Mouse (Mus musculus) adrenal gland, adult 8-10 months (tissue): ENCODE measurements around the gene Kcna10. TPM values are rescaled to one million over a fixed set of nuclear protein-coding genes. Genes with fewer than 3 reads are reported as not detected.

Source experiments
- DNase-seq: peaks from one replicate; pipeline ENCODE4 v3.0.0; 2022
- total RNA-seq, 4 experiments: library from RNA; stranded (reverse); gene quantifications; 2 replicates each; pipeline ENCODE4 v1.2.4; 2022

Kcna10 gene
- total RNA-seq, 4 experiments from 2014 or later = not detected

- DNase-seq = no peak
Observed at GRCm38 (mm10) chr3:107204413-107204812, 21.6 kb downstream of the Kcna10 start.

GRCm38 (mm10) chr3:107205170-107205569 lies 22.3 kb downstream of the Kcna10 start:
- DNase-seq = no peak

DNA sequence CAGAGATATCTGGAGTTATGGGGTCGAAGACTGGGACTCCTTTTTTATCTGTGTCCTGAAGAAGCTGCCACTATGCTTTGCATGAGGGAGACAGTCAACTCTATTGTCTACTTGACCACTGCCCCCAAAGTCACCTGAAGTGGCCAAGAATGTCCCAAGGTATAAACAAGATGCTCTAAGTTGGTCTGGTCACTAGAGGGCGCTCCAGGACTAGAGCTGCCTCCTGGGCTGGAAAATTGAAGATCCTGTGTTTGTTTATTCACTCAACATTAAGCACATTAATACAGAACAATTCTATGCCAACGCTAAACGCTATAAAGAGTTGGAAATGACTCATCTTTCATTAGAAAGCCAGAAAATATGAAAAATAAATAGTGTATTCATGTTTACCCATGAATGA lies 23.1 kb downstream of the Kcna10 start:
- DNase-seq = peak; percentile 22

GRCm38 (mm10) chr3:107206490-107207150 lies 23.8 kb downstream of the Kcna10 start:
- DNase-seq = no peak

GRCm38 (mm10) chr3:107207625-107208253 lies 24.9 kb downstream of the Kcna10 start:
- no peak for DNase-seq

DNA sequence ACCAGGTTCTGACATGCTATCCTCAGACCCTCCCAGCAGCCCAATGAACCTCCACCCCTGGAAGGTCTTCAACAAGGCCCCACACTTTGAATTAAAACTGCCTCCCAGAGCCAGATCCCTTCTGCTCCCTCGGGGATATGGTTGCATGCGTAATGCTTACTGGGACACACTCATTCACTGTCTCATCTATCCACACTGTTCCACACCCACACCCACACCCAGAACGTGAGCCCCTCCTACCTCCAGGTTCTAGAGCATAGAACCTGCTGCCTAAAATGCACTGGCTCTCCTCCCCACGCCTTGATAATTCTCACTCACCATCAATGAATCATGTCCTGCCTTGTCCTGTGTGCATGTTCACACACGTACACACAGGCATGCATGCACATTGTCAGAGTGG lies 31.8 kb downstream of the Kcna10 start:
- DNase-seq = no peak

- DNase-seq = no peak
Observed at GRCm38 (mm10) chr3:107216400-107217100, 33.7 kb downstream of the Kcna10 start.

DNA sequence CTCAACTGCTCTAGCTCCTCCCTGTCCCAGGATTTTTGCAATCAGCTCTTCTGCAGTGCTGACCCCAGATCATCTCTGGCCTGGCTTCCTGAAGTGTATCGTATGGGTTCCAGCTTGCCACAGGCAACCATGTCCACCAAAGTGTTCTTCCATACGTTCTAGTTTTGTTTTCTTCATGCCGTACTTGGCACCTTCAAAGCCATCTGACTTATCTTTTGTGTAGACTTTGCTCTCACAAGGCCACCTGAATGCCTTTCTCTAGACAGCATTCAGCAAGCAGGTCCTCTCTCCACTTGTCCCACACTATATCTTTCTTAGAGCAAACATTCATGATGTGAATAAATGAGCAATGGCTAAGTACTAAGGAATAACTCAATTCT lies 34.2 kb downstream of the Kcna10 start:
- no peak for DNase-seq

- DNase-seq = no peak
Observed at GRCm38 (mm10) chr3:107218572-107218971, 35.7 kb downstream of the Kcna10 start.

GRCm38 (mm10) chr3:107221608-107222007 lies 38.8 kb downstream of the Kcna10 start, which contains the start of gene Cym:
Gene Cym (minus strand): TSS chr3:107221732.
- DNase-seq = no peak

- DNase-seq = no peak
Observed at GRCm38 (mm10) chr3:107223230-107223629, 40.4 kb downstream of the Kcna10 start.

DNA sequence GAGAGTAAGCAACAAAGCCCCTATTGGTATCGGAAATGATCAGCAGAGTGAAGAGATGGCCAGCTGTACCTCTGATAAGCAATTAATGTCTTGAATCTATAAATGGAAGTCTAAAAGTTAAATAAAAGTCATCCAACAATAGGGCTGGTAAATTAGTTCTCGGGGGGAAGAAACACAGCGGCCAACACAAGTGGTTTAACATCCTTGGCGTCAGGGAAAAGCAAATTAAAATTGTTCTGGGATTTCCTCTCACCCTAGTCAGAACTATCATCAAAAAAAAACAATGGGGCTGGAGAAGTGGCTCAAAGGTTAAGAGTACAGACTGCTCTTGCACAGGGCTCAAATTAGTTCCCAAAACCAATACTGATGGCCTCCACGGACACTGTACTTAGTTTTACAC lies 43.0 kb downstream of the Kcna10 start:
- no peak for DNase-seq

GRCm38 (mm10) chr3:107229221-107229620 lies 46.4 kb downstream of the Kcna10 start:
- no peak for DNase-seq

DNA sequence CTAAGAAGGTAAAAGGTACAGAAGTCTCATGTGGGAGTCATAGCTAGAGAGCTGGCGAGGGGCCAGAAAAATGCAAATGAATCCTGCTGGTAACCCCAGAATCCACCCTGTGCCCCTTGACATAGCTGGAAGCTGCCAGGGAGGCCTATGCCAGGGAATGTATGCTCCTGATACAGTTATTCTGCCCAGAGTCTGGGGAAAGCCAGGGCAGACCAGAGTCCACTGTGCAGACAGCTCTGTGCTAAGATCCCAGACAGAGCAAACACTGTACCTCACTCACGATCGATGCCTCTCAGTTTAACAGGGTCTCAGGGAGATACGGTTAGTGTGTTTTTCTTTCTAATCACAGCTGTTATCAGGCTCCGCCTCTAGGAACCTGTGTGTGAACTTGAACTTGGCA lies 47.0 kb downstream of the Kcna10 start:
- DNase-seq = no peak

DNA sequence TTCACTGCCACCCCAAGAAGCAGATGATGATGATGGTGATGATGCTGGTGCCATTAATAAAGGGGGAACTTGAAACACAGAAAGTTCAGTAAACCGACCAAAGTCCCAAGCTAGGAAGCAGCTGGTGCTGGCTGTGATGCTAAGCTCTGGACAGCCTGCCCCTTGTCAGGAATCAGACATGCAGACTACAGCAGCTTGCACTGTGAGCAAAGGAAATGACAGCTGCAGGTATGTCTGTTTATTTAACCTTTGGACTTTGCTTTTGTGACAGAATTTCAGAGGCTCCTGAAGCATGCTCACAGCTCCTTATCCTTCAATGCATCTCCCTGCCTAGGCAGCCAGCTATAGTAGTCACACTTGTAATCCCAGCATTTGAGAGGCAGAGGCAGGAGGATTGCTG lies 47.7 kb downstream of the Kcna10 start, which contains the start of gene A630076J17Rik:
Gene A630076J17Rik, plus strand, starts transcription at position 88 of the 400 bp plus-strand sequence.
- no peak for DNase-seq

DNA sequence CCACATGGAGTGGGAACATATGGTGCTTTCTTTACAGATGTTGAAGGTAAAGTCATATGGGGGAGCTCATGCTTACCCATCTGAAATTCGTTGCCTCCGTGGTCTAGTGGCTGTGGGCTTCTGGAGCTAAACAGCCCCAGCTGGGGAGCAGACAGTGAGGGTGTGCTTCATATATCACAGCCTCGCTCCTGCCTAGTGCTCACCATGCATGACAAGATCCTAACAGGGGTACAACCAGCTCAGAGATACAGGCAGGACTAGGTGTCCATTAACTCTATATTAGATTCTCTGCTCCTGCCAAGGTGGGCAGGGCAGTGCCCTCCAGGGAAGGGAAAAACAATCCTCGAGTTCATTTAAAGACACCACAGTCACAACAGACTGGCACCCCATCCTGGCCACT lies 48.3 kb downstream of the Kcna10 start:
- no peak for DNase-seq

DNA sequence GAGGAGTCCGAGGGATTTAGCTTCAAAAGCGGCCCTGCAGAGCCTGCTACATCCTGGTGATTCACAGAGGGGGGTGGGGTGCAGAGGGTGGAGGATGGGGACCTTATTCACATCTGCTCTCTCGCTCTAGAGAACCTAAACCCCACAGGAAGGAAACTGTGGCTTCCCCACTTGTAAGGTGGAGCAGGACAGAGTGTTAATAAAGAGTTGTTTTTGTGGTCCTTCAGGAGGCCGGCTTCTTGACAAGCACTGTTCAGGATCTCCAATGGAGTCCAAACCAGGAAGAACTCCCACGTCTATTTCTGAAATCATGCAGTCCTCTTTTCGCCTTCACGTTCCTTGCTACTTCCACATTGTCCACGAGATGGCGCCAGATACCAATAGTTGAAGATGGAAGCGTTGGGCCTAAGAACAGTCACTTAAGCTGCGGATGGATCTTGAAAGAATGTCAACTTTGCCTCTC lies 50.5 kb downstream of the Kcna10 start:
- peak; percentile 48 for DNase-seq

GRCm38 (mm10) chr3:107233945-107234344 lies 51.1 kb downstream of the Kcna10 start:
- no peak for DNase-seq

- DNase-seq = no peak
Observed at GRCm38 (mm10) chr3:107238051-107238450, 55.2 kb downstream of the Kcna10 start.

DNA sequence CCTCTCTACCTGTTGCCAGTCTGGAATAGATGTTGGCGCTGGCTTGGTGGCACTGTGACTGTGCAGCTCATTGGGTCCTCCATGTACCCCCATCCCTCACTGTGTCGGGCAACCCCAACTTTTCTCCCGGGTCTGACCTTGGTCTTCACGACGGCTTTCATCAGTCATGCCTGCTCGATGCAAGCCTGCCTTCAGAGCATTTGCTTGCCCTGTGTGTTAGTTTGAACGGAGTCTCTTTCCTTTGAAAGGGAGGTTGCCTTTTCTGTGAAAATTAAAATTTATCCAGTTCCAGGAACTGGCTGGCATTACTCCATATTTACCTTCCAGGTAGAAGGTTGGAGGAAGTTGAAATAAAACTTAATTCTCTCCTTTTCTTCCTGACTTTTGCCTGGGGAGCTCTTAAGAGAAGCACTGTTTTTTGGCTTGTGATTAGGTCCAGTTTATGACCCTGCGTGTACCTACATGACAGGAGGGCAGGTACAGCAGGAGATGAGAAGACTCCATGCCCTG lies 55.7 kb downstream of the Kcna10 start:
- DNase-seq = no peak

DNA sequence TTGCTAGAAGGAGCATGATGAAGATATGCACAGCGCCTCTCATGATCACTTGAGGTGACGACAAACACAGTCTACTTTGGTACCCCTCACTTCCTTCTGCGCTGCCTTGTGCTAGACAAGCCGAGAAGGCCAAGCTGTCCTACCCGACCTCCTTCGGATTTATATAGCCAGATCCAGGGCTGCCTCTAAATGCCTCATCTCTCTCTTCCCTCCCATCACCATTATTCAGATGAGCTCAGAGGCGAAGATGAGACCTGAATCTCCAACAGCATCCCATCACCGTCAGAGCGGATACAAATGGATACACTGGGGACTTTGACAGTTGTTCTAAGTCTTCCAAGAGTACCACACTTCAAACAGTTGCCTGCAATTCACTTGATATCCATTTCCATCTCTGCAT lies 56.8 kb downstream of the Kcna10 start, which contains the start of gene Prok1:
Gene Prok1, minus strand, starts transcription at position 101 of the 400 bp plus-strand sequence.
- DNase-seq = no peak

GRCm38 (mm10) chr3:107241389-107242094 lies 58.7 kb downstream of the Kcna10 start:
- DNase-seq = no peak
